Mouse (Mus musculus): ENCODE data around the gene Spata13. TPM values are rescaled to one million over a fixed set of nuclear protein-coding genes. Genes with fewer than 3 reads are reported as not detected.

Spata13 gene
- total and polyA plus RNA-seq, 3 experiments, result 0.39 to 1.5 TPM; not detected in 1

DNA sequence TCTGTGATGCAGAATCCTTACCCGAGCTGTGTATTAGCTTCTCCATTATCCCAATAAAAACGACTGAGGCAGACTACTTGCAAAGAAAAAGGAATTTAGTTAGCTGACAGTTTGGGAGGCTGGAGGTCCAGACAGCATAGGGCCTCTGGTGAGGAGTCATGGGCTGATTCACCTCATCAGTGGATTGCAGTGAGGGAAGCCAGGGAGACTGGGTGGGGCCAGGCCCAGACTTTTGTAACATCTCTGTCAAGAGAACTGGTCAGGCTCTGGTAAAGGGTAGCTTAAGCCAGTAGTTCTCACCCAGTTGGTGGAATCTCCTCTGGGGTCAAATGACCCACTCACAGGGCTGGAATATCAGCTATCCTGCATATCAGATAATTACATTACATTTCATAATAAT, 24.1 kb downstream of the Spata13 start:
- Histone ChIP-seq H3K36me3 (ENCODE audit: control insufficient read depth in 1 of 2, insufficient read depth in 2 of 2, low read length in 2 of 2) (no peaks in the 10 kb centered on the region), H3K9me3 (replicated peaks; ENCODE audit: insufficient read depth, low read length) (no peaks in the 10 kb centered on the region), H3K4me1 (ENCODE audit: control insufficient read depth in 1 of 2, insufficient read depth in 2 of 2, low read length in 2 of 2) (peaks cover 0 to 4% of the 10 kb centered on the region in 2 experiments; a peak in 1 of 4 replicates), H3K27ac (ENCODE audit: control insufficient read depth, low read depth, low read length) (no peak overlapping the region), H3K27me3 (ENCODE audit: control insufficient read depth in 1 of 2, insufficient read depth in 2 of 2, low read length in 2 of 2) (no peaks in the 10 kb centered on the region), H3K4me3 (ENCODE audit: control insufficient read depth in 1 of 2, insufficient read depth in 1 of 2, low read depth in 2 of 2, low read length in 2 of 2) (no peak overlapping the region), H3K9ac (ENCODE audit: control insufficient read depth, low read depth, low read length, poor library complexity, severe bottlenecking) (no peak overlapping the region), H3K79me2 (ENCODE audit: control insufficient read depth, insufficient read depth, low read length, poor library complexity) (no peaks in the 10 kb centered on the region)
- TF ChIP-seq RAD21 (IDR thresholded peaks at IDR 0.05; ENCODE audit: low read depth, low read length), result no peak
- TF ChIP-seq BHLHE40 (IDR thresholded peaks at IDR 0.05; ENCODE audit: borderline replicate concordance, low read depth, low read length), result no peak
- TF ChIP-seq POLR2A (IDR thresholded peaks at IDR 0.05; ENCODE audit: control insufficient read depth in 1 of 2, insufficient read depth in 1 of 2, low read depth in 1 of 2, low read length in 2 of 2, poor library complexity in 1 of 2), result no peak
- TF ChIP-seq ZKSCAN1 (IDR thresholded peaks at IDR 0.05; ENCODE audit: low read depth, low read length), result no peak
- no peak for TF ChIP-seq GABPA (IDR thresholded peaks at IDR 0.05; ENCODE audit: low read depth, low read length)
- no peak for TF ChIP-seq RCOR1 (IDR thresholded peaks at IDR 0.05; ENCODE audit: low read depth, low read length)
- no peak for TF ChIP-seq CTCF (IDR thresholded peaks at IDR 0.05 in 2 of 3, conservative IDR thresholded peaks at IDR 0.05 in 1 of 3; ENCODE audit: control insufficient read depth in 1 of 3, insufficient read depth in 1 of 3, low read depth in 2 of 3, low read length in 3 of 3, poor library complexity in 1 of 3, severe bottlenecking in 1 of 3)
- no peak for TF ChIP-seq EP300 (IDR thresholded peaks at IDR 0.05; ENCODE audit: low read depth in 1 of 2, low read length in 2 of 2)
- TF ChIP-seq NELFE (IDR thresholded peaks at IDR 0.05; ENCODE audit: low read depth, low read length), result no peak
- no peak for TF ChIP-seq TAL1 (IDR thresholded peaks at IDR 0.05; ENCODE audit: low read length)
- TF ChIP-seq E2F4 (IDR thresholded peaks at IDR 0.05; ENCODE audit: borderline replicate concordance, low read depth, low read length), result no peak
- no peak for TF ChIP-seq CHD1 (IDR thresholded peaks at IDR 0.05; ENCODE audit: low read depth, low read length)
- DNase-seq (ENCODE audit: low read depth, low spot score), result no peak

DNA sequence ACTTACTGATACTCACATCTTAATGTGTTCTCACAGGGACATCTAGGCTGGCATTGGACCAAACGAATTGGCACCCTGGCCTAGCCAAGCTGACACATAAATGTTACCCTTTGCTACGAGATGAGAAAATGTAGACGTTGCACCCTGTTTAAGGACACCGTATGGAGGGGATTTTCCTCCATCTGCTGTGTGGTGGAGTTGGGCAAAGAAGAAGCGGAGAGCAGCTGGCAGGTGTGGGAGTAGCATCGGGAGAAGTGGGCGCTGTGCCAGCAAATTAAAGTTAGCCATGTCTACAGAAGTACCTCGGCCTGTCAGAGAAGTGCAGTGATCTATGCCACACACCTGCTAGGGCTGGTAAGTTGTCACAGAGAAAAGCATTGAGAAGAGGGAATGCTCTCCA, 25.7 kb downstream of the Spata13 start:
- Histone ChIP-seq H3K27ac (ENCODE audit: control insufficient read depth, low read depth, low read length) (no peak overlapping the region), H3K36me3 (ENCODE audit: control insufficient read depth in 1 of 2, insufficient read depth in 2 of 2, low read length in 2 of 2) (no peaks in the 10 kb centered on the region), H3K4me3 (ENCODE audit: control insufficient read depth in 1 of 2, insufficient read depth in 1 of 2, low read depth in 2 of 2, low read length in 2 of 2) (no peak overlapping the region), H3K4me1 (ENCODE audit: control insufficient read depth in 1 of 2, insufficient read depth in 2 of 2, low read length in 2 of 2) (no peaks in the 10 kb centered on the region), H3K9ac (ENCODE audit: control insufficient read depth, low read depth, low read length, poor library complexity, severe bottlenecking) (no peak overlapping the region), H3K9me3 (replicated peaks; ENCODE audit: insufficient read depth, low read length) (no peaks in the 10 kb centered on the region), H3K79me2 (ENCODE audit: control insufficient read depth, insufficient read depth, low read length, poor library complexity) (no peaks in the 10 kb centered on the region), H3K27me3 (ENCODE audit: control insufficient read depth in 1 of 2, insufficient read depth in 2 of 2, low read length in 2 of 2) (no peaks in the 10 kb centered on the region)
- TF ChIP-seq ZMIZ1 (IDR thresholded peaks at IDR 0.05; ENCODE audit: low read depth, low read length) (no peak), GATA1 (IDR thresholded peaks at IDR 0.05; ENCODE audit: low read depth, low read length) (no peak), MAFK (IDR thresholded peaks at IDR 0.05; ENCODE audit: borderline replicate concordance, low read depth, low read length) (no peak), MXI1 (IDR thresholded peaks at IDR 0.05; ENCODE audit: low read depth, low read length) (no peak), SIN3A (IDR thresholded peaks at IDR 0.05; ENCODE audit: low read length) (no peak), CHD2 (IDR thresholded peaks at IDR 0.05; ENCODE audit: low read length) (no peak), TCF12 (IDR thresholded peaks at IDR 0.05; ENCODE audit: low read depth, low read length) (no peak), MAZ (IDR thresholded peaks at IDR 0.05; ENCODE audit: low read depth, low read length) (no peak), ELF1 (IDR thresholded peaks at IDR 0.05; ENCODE audit: low read depth, low read length) (no peak), NRF1 (IDR thresholded peaks at IDR 0.05; ENCODE audit: insufficient read depth, low read depth, low read length, poor library complexity, severe bottlenecking) (no peak), JUND (IDR thresholded peaks at IDR 0.05; ENCODE audit: low read depth, low read length) (no peak), MYB (IDR thresholded peaks at IDR 0.05; ENCODE audit: low read depth, low read length) (no peak)
- no peak for DNase-seq (ENCODE audit: low read depth, low spot score)

Data from MEL (cell line).